Mouse (Mus musculus) kidney, postnatal 25 days (tissue): ENCODE measurements around the gene Olfr1136.

ENCODE experiments used
- DNase-seq, 2 experiments: peaks; one replicate each; pipeline ENCODE4 v3.0.0; 2021; ENCODE audit warnings: mixed read lengths in 2 of 2

Olfr1136 gene

DNA sequence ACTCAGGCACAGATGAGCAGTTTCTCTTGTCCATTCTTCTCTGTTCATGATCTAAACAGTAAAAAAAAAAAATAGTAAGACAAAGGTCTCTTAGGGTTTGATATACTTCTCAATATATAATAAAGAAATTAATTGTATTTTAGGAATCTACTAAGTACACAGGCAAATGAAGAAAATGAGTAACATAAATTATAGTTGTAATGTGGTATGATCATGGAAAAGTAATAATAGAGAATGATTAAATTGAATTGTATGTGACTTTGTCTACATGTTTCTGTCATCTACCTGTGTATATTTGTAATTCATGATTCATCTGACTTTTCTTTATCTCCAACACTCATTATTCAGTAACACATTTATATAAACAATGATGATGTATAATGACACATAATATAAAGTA is at the start of gene Olfr1136:
Gene Olfr1136, minus strand, starts transcription at position 101 of the 400 bp plus-strand sequence.
- no peak for DNase-seq

DNA sequence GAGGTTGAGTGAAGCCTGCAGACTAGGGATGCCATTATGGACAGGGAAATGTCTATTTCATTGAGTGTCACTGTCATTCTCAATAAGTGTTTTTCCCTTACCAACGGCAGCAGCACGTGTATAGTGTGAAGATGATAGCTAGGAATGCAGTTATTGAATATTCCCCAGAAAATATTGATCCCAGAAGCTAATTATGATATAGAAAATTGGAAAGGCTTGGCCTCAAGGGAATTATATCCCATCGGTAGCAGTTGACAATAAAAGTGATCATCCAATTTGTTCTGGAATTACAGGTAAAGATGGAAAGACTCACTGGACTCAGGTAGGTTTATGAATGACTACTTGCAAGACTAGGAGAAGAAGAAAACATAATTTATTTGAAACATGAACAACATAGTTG is 49.7 kb upstream of the Olfr1136 start, which contains the start of gene Olfr1140:
Gene Olfr1140, plus strand, starts transcription at position 301 of the 400 bp plus-strand sequence.
- DNase-seq, result no peak

DNA sequence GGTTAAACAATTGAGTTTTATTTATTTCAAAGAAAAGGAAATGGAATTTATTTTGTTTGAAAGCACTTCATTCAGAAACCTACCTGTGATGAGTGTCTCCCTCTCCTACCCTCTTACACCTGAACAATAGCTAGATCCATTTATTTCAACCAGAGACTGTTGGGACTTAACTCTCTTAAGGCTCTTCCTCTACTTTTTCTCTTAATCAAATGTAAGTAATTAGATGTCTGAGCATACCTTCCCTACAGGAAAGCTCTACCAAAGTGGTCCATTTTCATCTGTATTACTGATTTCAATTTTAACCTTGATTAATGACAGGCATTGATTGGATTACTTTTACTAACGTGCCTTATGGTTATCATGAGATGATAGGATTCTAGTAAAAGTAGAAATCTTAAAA is 46.1 kb upstream of the Olfr1136 start, which contains the start of gene Olfr1138:
Gene Olfr1138, minus strand, starts transcription at position 101 of the 400 bp plus-strand sequence.
- no peak for DNase-seq

DNA sequence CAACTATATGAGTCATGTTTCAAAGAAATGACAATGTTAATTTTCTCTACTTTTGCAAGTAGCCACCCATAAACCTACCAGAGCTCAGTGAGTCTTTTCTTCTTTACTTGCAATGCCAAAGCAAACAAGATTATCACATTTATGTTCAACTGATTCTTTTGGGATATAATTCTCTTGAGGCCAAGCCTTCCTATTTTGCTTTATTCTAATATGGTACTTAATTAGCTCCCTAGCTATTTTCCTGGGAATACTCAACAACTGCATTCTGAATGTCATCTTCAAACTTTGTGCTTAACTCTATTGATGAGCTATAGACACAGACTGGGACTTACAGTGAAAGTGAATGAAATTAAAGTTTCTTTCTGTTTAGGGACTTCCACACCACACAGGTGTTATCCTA is 19.3 kb upstream of the Olfr1136 start, which contains the start of gene Olfr1137:
Gene Olfr1137, minus strand, starts transcription at position 101 of the 400 bp plus-strand sequence.
- DNase-seq, result no peak

DNA sequence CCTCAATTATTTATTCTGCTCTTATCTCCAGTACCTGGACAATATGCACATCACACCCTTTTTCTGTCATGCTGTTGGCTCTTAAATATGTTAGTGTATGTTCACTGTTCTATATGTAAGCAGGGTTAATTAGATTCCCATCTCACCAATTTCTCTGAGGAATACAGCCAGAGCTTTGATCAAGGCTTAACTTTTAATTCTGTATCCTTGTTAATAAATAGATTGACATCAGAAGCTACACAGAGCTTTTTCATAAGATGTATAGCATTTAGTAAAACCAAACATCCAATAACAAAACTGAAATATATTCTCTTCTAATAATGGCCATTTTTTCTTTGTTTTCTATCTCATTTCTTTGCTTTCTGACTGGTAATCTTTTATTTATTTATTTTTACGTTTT is 20.2 kb downstream of the Olfr1136 start, which contains the start of gene Olfr1135:
Gene Olfr1135, minus strand, starts transcription at position 101 of the 400 bp plus-strand sequence.
- DNase-seq, result no peak

DNA sequence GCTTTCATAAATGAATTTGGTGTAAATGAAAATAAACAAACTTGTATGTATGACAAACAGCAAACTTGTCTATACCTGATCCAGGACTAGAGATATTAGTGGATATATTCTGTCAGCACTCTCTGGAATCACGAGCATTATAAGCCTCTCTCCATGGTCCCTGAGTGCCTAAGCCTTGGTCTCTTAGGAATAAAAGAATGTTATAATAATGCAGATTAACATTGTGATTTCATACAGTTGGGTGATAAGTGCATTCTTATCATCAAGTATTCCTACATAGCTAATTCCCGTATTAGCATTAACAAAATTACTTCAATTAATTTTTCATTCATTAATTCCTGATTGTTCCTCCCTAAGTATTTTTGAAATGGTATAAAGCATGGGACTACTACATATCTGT is 35.4 kb downstream of the Olfr1136 start, which contains the start of gene Olfr1134:
Gene Olfr1134, minus strand, starts transcription at position 101 of the 400 bp plus-strand sequence.
- DNase-seq, result no peak

DNA sequence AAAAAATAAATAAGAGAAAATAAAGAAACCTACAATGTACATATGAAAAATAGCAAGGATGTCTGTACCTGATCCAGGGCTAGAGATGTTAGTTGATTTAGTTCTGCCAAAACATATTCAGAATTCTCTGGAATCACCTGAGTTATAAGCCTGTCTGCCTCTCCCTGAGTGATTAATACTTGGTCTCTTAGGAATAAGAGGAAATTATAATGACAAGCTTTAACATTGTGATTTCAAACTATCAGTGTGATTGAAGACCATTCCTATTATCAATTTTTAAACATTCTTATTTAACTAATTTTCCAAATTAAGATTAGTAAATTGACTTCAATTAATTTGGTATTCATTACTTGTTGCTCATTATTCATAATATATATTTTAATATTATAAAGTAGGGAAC is 46.5 kb downstream of the Olfr1136 start, which contains the start of gene Olfr1133:
Gene Olfr1133, minus strand, starts transcription at position 101 of the 400 bp plus-strand sequence.
- no peak for DNase-seq
